Mouse (Mus musculus): ENCODE measurements at regions not wholly inside any gene's neighbourhood (a gene's known extent, or its start where the extent isn't known, plus 50 kb on each side); places are given as distances from the start of the nearest gene placed in this dataset.

GRCm38 (mm10) chr14:101297841-101298240, 97.7 kb upstream of the Prr30 start:
- Histone ChIP-seq H3K27ac (ENCODE audit: insufficient read depth, low read length) (no peak overlapping the region), H3K36me3 (ENCODE audit: control insufficient read depth, insufficient read depth, low read length, poor library complexity, severe bottlenecking) (no peaks in the 10 kb centered on the region), H3K27me3 (ENCODE audit: control insufficient read depth, insufficient read depth, low read length, poor library complexity, severe bottlenecking) (no peaks in the 10 kb centered on the region), H3K4me3 (ENCODE audit: low read depth, low read length) (no peak overlapping the region), H3K4me1 (ENCODE audit: control insufficient read depth, insufficient read depth, low read length) (no peaks in the 10 kb centered on the region), H3K9me3 (replicated peaks; ENCODE audit: control insufficient read depth, insufficient read depth, low read length, poor library complexity, severe bottlenecking) (no peaks in the 10 kb centered on the region), H3K9ac (ENCODE audit: low read depth, poor library complexity, severe bottlenecking) (no peak overlapping the region)
- TF ChIP-seq CTCF (IDR thresholded peaks at IDR 0.05; ENCODE audit: low read depth, low read length) (no peak), POLR2A (IDR thresholded peaks at IDR 0.05; ENCODE audit: insufficient read depth, low read length) (no peak)

GRCm38 (mm10) chr14:101294693-101295092, 94.6 kb upstream of the Prr30 start:
- H3K9ac ChIP-seq (ENCODE audit: low read depth, poor library complexity, severe bottlenecking) = no peak overlapping the region
- no peaks in the 10 kb centered on the region for H3K9me3 ChIP-seq (replicated peaks; ENCODE audit: control insufficient read depth, insufficient read depth, low read length, poor library complexity, severe bottlenecking)
- H3K27me3 ChIP-seq (ENCODE audit: control insufficient read depth, insufficient read depth, low read length, poor library complexity, severe bottlenecking) = no peaks in the 10 kb centered on the region
- TF ChIP-seq CTCF (IDR thresholded peaks at IDR 0.05; ENCODE audit: low read depth, low read length) = no peak
- TF ChIP-seq POLR2A (IDR thresholded peaks at IDR 0.05; ENCODE audit: insufficient read depth, low read length) = no peak
- no peak for TF ChIP-seq EP300 (IDR thresholded peaks at IDR 0.05; ENCODE audit: insufficient read depth, low read depth, low read length)
- H3K4me1 ChIP-seq (ENCODE audit: control insufficient read depth, insufficient read depth, low read length) = no peaks in the 10 kb centered on the region
- H3K4me3 ChIP-seq (ENCODE audit: low read depth, low read length) = no peak overlapping the region
- no peak overlapping the region for H3K27ac ChIP-seq (ENCODE audit: insufficient read depth, low read length)
- no peaks in the 10 kb centered on the region for H3K36me3 ChIP-seq (ENCODE audit: control insufficient read depth, insufficient read depth, low read length, poor library complexity, severe bottlenecking)

GRCm38 (mm10) chr14:101287755-101288154, 87.6 kb upstream of the Prr30 start:
- Histone ChIP-seq H3K27ac (ENCODE audit: insufficient read depth, low read length) (no peak overlapping the region), H3K9me3 (replicated peaks; ENCODE audit: control insufficient read depth, insufficient read depth, low read length, poor library complexity, severe bottlenecking) (no peaks in the 10 kb centered on the region), H3K27me3 (ENCODE audit: control insufficient read depth, insufficient read depth, low read length, poor library complexity, severe bottlenecking) (no peaks in the 10 kb centered on the region), H3K4me3 (ENCODE audit: low read depth, low read length) (no peak overlapping the region), H3K36me3 (ENCODE audit: control insufficient read depth, insufficient read depth, low read length, poor library complexity, severe bottlenecking) (no peaks in the 10 kb centered on the region), H3K4me1 (ENCODE audit: control insufficient read depth, insufficient read depth, low read length) (no peaks in the 10 kb centered on the region), H3K9ac (ENCODE audit: low read depth, poor library complexity, severe bottlenecking) (no peak overlapping the region)
- TF ChIP-seq POLR2A (IDR thresholded peaks at IDR 0.05; ENCODE audit: insufficient read depth, low read length) = no peak

GRCm38 (mm10) chr14:101269048-101269789, 69.1 kb upstream of the Prr30 start:
- Histone ChIP-seq H3K9ac (ENCODE audit: low read depth, poor library complexity, severe bottlenecking) (no peak overlapping the region), H3K27ac (ENCODE audit: insufficient read depth, low read length) (no peak overlapping the region)
- no peak for TF ChIP-seq EP300 (IDR thresholded peaks at IDR 0.05; ENCODE audit: insufficient read depth, low read depth, low read length)
- TF ChIP-seq CTCF (IDR thresholded peaks at IDR 0.05; ENCODE audit: low read depth, low read length) = no peak
- no peak for TF ChIP-seq POLR2A (IDR thresholded peaks at IDR 0.05; ENCODE audit: insufficient read depth, low read length)

GRCm38 (mm10) chr14:101267536-101267935, 67.4 kb upstream of the Prr30 start:
- Histone ChIP-seq H3K27ac (ENCODE audit: insufficient read depth, low read length) (no peak overlapping the region), H3K27me3 (ENCODE audit: control insufficient read depth, insufficient read depth, low read length, poor library complexity, severe bottlenecking) (no peaks in the 10 kb centered on the region), H3K36me3 (ENCODE audit: control insufficient read depth, insufficient read depth, low read length, poor library complexity, severe bottlenecking) (no peaks in the 10 kb centered on the region), H3K4me1 (ENCODE audit: control insufficient read depth, insufficient read depth, low read length) (no peaks in the 10 kb centered on the region), H3K9ac (ENCODE audit: low read depth, poor library complexity, severe bottlenecking) (no peak overlapping the region), H3K4me3 (ENCODE audit: low read depth, low read length) (no peak overlapping the region), H3K9me3 (replicated peaks; ENCODE audit: control insufficient read depth, insufficient read depth, low read length, poor library complexity, severe bottlenecking) (no peaks in the 10 kb centered on the region)
- TF ChIP-seq EP300 (IDR thresholded peaks at IDR 0.05; ENCODE audit: insufficient read depth, low read depth, low read length) (no peak), POLR2A (IDR thresholded peaks at IDR 0.05; ENCODE audit: insufficient read depth, low read length) (no peak), CTCF (IDR thresholded peaks at IDR 0.05; ENCODE audit: low read depth, low read length) (no peak)

More at GRCm38 (mm10) chr14:101269048-101269789, 69.1 kb upstream of the Prr30 start:
- H3K4me1 ChIP-seq (ENCODE audit: control insufficient read depth, insufficient read depth, low read length) = no peaks in the 10 kb centered on the region
- no peaks in the 10 kb centered on the region for H3K27me3 ChIP-seq (ENCODE audit: control insufficient read depth, insufficient read depth, low read length, poor library complexity, severe bottlenecking)
- no peaks in the 10 kb centered on the region for H3K36me3 ChIP-seq (ENCODE audit: control insufficient read depth, insufficient read depth, low read length, poor library complexity, severe bottlenecking)
- H3K4me3 ChIP-seq (ENCODE audit: low read depth, low read length) = no peak overlapping the region
- H3K9me3 ChIP-seq (replicated peaks; ENCODE audit: control insufficient read depth, insufficient read depth, low read length, poor library complexity, severe bottlenecking) = no peaks in the 10 kb centered on the region

Measured in ES-Bruce4 (cell line).